Mouse (Mus musculus): ENCODE measurements at regions not wholly inside any gene's neighbourhood (a gene's known extent, or its start where the extent isn't known, plus 50 kb on each side); places are given as distances from the start of the nearest gene placed in this dataset.

DNA sequence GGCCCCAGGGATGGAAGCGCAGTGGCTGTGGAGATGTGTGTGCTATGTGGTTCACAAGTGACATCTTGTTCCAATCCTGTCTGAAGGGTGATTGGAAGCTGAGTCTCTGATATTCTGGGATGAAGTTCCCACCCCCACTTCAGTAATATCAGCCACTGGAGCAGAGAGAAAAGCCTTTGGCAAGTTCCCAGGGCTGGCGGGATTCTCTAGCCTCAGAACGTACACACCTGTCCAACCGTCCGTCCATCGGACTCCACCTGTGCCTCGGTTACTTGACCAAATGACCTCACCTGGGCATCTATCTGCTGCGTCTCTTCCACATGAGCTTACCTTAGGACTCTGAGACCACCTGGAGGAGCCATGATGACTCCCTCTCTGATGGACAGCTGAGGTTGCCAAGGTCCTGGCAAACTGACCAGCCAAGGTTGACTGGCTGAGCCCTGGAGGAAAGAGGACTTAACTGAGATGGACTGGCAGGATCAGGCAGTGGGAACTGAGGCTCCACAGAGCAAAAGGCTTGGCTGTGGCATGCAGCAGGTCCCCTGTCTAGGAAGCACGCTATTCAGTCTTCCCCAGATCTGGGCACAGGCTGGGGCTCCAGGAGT lies 152.5 kb upstream of the A530016L24Rik start:
- no peak for DNase-seq

DNA sequence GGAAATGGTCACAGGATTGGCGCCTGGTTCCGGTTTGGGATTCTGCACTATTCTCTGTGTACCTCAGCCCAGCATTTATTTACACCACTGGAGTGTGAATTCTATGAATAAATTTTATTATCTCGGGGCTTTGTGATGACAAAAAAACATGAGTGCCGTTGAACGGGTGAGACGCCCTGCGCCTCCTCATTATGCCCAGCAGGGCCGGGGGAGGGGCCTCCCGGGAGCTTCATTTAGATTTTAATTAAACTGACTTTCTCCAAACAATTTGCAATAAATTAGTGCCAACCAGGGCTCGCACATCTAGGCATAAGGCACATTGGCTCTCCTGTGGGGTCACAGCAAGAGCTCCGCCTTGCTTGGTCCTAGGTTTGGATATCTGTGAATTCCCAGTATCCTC lies 151.8 kb upstream of the A530016L24Rik start:
- DNase-seq, result no peak

DNA sequence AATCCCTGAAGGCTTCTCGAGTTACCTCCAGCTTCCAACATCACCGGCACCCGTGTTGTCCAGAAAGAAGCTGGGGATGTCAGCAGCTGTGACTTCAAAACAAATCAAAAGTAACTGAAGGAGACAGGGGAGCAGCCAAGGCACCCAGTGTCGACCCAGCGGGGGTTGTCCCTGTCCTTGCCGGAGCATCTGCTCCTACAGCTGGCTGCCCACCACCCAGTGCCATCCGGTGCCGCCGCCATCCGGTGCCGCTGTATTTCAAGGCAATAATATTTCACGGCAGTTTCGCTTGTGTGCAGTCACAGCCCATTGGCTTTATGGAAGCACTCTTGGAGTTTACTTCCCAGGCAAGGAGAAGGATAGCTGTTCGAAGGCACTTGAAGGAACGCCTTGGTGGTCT lies 150.3 kb upstream of the A530016L24Rik start:
- DNase-seq, result no peak

- DNase-seq, result no peak
These were observed 149.6 kb upstream of the A530016L24Rik start for GRCm38 (mm10) chr12:112339481-112340179.

DNA sequence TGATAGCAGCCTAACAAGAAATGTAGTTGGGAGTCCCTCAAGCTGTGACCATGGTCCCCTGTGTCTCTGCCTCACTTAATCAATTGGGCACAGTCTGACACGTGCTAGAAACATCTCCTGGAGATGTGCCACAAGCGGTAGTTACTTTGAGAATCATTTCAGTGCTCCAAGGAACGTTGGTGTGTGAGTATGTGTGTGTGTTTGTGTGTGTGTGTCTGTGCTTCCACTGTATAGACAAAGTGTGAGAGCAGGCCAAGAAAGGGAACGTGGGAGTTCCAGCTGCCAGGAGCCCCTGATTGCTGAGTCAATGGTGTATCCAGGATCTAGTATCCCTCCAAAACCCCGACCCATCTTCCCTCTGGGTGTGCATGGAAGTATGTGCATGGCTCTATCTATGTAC lies 149.0 kb upstream of the A530016L24Rik start:
- DNase-seq, result no peak

- DNase-seq, result no peak
These were observed 147.3 kb upstream of the A530016L24Rik start for GRCm38 (mm10) chr12:112341726-112342469.

DNA sequence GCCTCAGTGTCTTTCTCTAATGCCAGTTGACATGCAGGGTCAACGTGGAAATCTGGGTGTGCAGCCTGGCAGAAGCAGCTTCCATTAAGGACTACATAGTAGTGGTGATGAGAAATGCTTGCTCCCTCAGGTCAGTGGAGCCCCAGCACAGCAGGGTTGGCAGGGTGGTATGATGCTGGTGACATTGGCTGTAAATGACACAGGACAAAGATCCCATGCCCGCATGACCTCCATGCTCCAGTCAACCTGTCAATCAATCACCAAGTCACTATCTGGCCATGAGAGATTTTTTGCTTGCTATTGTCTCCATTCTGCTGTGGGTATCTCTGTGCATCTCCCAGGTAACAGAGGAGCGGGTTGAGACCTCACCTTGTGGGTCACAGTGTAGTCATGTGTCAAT lies 146.2 kb upstream of the A530016L24Rik start:
- DNase-seq, result no peak

DNA sequence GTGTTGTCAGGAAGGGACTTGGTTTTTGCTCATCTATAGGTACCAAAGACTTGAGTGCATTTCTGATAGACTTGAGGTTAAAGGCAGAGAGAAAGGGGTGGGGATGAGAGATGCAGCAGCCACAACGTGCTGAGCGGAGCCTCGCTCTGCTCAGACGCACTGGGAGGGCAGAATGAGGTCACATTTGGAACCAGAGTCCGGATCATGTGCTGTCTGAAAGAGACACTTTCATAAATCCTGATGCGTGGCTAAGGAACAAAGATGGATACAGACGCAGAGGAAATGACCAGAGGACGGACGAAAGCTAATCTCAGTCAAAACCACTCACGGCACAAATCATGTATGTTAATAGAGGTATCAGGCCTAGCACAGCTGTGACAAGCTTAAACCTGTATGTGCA lies 145.0 kb upstream of the A530016L24Rik start:
- DNase-seq, result no peak

DNA sequence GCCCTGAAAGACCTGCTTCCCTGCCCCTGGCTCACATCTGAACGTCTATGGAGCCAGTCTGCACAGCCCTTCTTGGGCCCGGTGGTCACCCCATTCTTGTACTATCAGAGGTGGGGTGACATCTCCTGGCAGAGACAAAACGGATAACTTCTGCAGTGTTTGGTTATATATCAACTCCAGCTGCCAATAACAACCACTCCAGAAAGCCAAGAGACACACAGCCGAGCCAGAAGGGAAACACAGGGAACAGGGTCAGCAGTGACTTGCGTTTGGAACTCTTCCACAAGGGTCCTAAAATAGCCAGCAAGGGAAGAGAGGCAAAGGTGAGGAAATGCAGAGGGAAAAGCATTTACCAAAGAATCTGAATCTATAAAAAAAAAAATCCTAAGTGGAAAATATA lies 143.5 kb upstream of the A530016L24Rik start:
- DNase-seq, result no peak

- no peak for DNase-seq
These were observed 141.1 kb upstream of the A530016L24Rik start for GRCm38 (mm10) chr12:112348116-112348515.

DNA sequence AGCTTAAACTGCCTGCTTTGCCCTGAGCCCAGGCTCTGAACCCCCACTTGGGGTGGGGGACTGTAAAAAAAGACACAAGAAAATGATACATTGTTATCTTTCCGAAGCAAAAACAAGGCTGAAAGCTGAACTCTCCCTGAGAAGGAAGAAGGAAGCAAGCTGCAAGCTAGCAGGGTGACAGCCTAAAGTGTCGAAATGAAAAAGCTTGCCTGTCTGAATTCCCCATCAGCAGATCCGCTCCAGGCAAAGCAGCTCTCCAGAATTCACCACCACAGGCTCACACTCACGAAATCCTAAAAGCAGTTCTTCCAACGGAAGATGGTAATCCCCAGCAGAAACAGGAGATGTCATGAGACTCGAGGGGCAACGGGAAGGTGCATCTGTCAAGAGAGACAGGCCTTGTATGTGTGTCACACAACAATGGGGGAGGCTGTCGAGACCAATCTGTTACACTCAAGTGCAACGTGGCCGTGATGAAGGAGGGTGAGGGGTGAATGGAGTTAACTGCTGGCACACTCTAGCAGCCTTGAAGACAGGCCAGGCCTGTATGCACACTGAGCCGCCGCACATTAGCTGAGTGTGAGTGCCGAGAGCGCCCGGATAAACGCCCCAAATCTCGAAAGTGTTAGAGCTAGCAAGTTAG lies 139.5 kb upstream of the A530016L24Rik start:
- no peak for DNase-seq

DNA sequence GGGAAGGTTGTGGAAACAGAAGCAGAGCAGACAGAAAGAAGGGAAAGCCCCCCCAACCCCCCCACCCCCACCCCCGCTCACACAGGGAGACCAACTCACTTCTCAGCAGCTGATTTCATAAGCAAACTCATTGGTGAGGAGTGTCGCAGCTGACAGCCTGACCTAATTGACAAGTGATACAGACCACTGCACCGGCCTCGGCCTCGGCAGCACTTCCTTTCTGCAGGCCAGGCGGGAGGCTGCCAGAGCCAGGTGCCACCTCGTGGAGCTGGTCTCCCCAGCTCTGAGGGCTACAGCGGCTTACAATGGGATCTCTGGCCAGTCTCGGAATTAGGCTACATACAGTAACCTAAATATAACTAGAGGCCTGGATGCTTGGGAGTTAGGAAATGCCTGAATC lies 138.5 kb upstream of the A530016L24Rik start:
- no peak for DNase-seq

DNA sequence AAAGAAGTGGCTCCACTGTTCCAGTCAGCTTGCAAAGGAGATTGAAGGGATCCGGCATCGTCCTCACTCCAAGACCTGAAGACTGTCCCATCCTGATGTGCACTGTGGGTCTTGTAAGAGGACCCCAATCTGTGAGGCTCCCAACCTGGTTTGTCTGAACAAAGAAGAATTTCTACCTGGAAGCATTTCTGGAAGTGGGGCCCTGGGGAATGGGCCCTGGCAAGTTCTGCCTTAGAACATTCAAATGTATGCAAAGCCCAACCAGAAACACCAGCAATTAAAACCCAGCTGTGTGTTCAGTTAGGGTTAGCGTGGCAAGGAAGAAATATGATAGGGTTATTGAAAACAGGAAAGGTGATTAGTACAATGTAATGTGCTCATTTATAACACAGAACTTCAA lies 125.9 kb upstream of the A530016L24Rik start:
- no peak for DNase-seq

DNA sequence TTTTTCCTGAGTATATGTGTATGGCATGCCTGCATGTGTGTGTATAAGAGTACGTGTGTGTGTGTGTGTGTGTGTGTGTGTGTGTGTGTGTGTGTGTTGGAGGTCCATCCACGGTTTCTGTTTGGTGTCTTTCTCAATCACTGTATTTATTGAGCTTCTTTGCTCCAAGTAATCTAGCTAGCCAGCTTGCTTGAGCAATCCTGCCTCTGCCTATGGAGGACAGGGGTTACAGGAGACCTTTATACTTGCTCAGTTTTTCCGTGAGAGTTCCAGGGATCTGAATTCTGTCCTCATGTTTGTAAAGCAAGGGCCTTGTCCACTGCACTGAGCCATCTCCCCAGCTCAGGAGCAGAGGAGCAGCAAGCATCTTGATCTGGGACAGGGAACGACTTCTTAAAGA lies 122.0 kb upstream of the A530016L24Rik start:
- no peak for DNase-seq

DNA sequence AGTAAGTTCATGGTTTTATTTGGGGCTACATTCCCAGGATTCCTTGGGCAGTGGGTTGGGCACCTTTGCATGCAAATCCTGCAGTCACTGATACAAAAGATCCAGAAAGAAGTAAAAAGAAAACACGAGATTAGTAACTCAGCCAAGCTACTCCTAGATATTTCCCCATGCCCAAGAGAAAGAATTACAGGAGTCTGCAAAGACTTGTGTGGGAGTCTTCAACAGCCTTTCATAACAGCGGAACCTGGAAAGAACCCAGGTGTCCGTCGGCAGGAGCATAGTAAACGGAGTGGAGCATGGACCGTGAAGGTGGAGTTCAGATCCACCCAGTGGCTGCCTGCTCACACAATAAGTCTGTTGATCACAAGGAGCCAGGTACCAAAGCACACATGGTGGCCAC lies 121.1 kb upstream of the A530016L24Rik start:
- DNase-seq, result no peak

GRCm38 (mm10) chr12:112369581-112370371 lies 119.5 kb upstream of the A530016L24Rik start:
- DNase-seq, result no peak

DNA sequence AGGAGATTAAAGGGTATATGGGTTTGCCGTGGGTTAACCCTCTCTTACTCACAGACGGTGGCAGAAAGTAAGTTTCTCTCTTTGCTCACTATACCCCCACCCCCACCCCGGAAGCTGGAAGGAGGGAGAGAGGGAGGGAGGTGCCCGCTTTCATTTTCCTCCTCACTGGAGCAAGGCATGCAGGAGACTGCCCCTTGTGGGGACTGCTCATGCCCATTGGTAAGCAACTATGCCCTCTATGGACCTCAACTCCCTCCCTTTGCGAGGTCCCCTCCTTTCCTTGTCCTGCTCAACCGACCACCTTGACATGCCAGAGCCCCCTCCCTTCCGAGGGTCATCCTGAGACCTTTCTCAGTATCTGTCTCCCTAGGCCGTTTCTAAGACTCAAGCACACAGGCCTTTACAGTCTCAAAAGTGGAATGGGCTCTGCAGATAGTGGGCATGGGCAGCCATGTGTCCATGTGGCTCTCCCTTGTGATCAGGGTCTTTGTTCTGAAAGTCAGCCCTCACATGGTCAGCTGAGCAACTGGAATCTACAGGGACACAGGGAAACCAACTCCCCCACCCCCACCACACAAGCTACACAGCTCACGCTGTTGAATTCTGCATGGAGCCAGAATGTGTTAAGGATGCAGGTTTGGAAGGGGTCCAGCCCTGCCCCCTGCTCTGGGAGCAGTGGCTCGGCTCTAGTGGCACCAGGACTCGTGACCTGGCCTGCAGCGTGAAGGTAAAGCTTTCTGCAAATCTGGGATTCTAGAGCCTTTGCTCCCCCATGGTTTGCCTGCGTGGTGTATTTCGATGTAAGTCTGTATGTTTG lies 116.8 kb upstream of the A530016L24Rik start:
- no peak for DNase-seq

DNA sequence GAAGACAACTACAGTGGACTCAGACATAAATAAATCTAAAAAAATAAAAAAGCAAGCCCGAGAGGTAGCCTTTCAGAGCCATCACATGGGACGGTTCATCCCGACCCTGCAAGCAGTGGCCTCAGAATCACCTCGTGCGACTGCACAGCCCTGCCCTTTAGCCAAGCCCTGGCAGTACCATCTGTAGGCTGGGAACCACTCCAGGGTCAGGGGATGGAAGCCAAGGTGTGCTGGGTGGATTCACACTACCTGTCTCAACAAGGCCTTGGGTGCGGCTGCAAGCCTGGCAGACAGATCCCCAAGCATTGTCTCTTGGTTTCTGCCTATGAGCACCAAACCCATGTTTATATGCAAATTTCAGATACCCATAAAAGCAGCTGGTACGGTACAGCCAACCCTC lies 115.3 kb upstream of the A530016L24Rik start:
- DNase-seq, result no peak

GRCm38 (mm10) chr12:112376236-112376635 lies 113.0 kb upstream of the A530016L24Rik start:
- DNase-seq, result no peak

DNA sequence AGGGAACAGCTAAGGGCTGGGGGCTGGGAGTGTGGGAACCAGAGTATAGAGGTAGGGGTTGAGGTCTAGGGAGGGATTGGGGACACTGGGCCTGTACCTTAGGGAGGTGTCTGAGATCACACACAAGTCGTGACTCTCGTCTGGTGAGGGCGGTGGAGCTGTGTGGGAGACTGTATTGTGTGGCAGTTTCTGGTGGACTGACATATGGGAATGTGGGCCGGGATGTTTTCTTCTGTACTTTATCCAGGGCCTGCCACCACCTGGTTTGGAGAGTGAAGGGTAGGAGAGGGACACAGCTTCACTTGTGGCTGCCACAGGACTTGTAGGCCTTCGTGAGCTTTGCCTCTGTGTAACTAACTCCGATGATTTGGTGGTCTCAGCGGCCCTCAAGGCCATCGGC lies 112.5 kb upstream of the A530016L24Rik start:
- no peak for DNase-seq

DNA sequence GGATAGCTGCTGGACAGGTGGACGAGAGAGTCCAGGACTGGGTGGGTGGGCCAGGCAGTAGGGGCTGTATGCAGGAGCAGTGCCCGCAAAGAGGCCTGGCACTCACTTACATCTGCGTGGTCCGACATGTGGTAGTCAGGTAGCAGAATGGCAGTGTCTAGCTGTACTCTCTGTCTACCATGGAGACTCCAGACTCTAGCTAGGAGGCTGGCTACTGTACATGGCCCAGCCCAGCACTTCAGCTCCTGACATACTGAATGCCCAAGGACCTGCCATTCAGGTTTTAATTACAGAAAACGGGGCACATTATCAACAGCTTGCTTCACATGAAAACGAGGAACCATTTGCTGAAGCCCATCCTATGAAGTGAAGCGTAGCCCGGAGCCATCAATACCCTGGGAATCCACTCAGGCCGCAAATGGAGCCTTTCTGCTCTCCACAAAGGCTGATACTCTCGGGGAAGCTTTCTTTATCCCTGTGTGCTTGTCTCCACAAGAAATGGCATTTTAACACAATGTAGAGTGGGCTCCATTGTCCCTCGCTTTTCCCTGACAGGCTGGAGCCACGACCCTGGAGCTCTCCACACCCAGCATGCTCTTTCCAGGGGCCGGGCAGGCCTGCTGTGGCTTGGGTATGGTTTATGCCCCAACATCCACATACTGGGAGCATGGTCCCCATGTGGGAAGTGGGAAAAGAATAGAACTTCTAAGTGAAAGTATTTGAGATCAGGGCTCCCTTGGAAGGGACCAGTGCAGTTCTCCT lies 110.6 kb upstream of the A530016L24Rik start:
- no peak for DNase-seq
